Mouse (Mus musculus) layer of hippocampus, postnatal 14 days (tissue): ENCODE data around the gene Spata19. TPM values are rescaled to one million over a fixed set of nuclear protein-coding genes. Genes with fewer than 3 reads are reported as not detected.

Experiments
- DNase-seq, 2 experiments: peaks; one replicate each; pipeline ENCODE4 v3.0.0; 2021 to 2022; ENCODE audit warnings: low spot score in 2 of 2, mixed read lengths in 1 of 2
- long read RNA-seq, 2 experiments: library from polyadenylated mRNA; stranded (forward); transcript quantifications; one replicate each; pipeline ENCODE4 v2.0.0; 2021
- total RNA-seq, 2 experiments: library from RNA; stranded (reverse); gene quantifications; 2 replicates each; pipeline ENCODE4 v1.2.3; 2021

The Spata19 gene
- not detected for total RNA-seq
- long read RNA-seq, experiment 1 = 0 reads
- long read RNA-seq, experiment 2 = 0 reads

DNA sequence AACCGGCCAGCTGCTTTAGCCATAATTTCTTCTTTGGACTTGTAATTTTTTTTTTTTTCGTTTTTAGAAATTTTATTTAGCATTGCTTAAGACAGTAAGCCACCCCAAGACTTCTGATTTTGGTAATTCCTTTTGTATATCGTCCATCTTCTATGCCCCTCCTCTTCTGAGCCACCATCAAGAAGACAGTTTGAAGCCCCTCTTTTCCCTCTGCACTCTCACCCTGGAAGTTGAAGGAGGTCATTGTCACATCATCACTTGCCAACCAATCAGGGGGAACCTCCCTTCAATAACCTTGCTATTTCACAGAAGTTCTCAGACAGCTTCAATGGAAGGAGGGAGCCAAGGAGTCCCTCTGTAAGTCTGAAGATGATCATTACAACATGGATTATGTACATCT is at the start of gene Spata19:
Gene Spata19 (plus strand): TSS at position 301 of the 400 bp plus-strand sequence.
- DNase-seq = no peak

DNA sequence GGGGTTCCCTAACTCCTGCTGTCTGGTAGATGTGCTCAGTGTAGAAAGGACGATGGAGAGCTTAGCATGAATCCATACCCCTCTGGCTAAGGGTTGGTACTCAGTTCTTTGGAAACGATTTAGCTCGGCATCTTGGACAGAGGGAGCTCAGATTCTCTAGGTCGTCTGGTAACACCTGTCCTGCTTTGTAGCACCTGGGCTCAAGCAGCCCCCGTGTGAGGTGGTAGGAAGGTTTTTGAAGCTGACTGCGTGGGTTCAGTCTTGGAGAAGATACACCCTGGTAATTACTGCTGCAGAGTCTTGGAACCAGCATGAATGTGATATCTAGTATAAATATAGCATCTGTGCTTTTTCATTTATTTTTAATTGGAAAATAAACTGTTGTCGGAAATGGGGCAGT is 43.5 kb upstream of the Spata19 start:
- DNase-seq = no peak

DNA sequence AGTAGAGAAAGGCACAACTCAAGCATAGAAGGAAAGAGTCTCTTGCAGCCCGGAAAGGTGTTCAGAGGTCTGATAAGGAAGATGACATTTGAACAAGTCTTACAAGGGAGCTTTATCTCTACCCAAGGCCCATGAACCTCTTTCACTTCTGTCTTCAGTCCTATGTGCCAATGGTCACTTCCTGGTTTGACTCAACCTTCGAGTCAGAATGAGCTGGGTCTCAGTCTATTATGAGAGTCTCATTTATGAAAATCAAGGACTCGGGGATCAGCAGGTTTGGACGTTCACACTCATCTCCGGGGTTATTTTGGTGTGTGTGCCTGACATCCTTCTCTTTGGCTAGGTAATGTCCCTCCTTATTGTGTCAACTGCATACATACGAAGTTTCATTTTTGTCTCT is 38.7 kb upstream of the Spata19 start:
- DNase-seq = no peak

DNA sequence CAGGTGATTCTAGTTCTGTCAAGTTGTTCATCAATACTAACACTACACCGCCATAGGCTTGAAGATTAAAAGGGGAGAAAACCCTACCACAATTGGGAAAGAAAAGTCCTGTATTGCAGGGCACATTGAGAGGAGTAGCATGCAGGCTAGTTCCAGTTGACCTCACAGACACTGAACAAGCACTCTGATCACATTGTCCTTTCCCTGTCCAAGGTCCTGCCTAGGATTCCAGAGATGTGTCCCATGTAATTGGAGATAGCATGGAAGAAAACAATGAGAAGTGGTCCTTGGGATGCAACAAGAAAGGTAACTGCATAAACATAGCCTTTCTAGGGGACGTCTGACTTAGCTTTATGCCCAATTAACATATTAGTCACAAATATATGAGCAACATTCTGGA is 29.4 kb upstream of the Spata19 start:
- no peak for DNase-seq

DNA sequence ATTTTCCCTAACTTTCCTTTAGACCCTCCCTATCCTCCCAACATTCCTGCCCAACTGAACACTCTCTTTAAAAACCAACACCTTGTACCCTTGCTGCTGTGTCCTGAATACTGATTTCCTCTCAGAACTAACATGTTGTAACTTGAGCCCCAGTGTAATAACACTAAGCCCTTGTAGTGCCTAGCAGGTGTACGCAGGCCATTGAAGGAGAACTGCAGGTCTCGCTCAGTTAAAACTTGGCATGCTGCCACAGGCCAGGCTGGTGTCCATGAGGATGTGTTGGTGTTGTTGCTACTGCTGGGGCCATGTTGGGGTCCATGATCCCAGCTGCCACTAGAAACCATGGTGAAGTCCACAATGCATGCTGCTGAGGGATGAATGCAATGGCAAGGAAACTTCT is 27.5 kb upstream of the Spata19 start:
- no peak for DNase-seq

DNA sequence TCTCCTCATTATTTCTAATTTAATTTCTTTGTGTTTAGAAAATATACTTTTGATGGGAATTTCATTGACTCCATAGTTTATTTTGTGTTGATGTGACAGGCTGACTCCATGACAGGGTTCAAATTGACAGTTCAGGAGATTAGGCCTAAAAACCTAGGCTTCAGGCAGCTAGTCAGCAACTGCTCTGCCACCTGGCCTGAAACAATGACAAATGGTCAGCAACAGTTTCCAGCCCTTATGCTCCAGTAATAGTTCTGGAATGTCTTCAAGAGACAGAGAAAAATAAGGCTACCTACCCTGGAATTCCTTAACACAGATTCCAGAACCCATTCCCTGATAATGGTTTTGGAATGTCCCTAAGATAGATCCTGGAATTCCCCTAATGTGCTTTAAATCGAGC is 20.9 kb upstream of the Spata19 start:
- DNase-seq = no peak

DNA sequence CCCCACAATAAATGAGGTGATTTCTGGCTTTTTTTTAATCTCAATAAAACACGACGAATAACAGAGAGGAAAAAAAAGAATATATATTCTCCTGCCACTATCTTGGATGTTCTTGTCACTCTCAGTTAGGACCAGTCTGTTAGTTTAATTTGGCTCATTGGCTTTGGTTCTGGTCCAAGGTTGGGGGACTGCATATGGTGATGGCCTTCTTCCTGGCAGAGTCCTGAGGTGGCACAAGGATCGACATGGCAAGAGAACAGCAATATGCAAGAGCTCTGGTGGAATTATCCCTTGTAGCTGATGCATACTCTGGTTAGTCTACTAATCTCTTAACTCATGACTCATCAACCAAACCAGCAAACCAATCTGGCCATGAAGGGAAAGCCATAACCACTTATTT is 9.6 kb upstream of the Spata19 start:
- DNase-seq = no peak

DNA sequence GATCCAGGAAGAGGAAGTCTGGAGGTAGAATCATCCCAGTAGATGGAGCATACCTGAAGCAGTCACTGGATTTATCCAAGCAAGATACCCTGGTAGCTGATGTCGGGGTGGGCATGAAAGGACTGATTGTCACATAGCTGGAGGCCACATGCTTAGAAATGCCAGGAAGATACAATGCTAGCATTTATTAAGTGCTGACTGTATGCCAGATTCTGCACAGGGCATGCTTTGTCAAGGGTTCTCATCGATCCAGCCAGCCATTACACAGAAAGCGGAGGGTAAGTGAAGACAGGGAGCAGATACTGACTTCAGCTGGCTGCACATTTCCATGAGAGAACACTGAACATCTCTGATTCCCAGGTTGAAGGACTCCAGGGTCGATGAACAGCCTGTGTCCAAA is 4.6 kb downstream of the Spata19 start:
- DNase-seq = peak in 1 of 2 experiments; percentile 37

DNA sequence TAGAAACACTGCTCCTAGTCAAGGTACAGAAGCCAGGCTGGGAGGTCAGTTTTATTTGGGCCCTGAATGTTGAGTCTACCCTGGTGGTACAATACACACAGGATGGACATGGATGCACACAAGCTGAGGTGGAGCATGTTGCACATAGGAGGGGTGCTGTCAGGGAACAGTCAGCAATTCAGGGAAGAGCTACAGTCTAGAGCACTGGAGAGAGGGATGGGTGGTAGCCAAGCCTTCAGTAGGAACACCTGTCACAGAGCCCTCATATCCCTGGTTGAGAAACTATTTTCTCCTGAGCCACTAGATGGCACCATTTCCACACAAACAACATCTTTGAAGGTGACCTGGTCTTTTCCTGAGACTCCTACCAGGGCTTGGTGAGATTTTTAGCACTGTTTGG is 13.1 kb downstream of the Spata19 start:
- DNase-seq = peak; percentile 42 to 75

DNA sequence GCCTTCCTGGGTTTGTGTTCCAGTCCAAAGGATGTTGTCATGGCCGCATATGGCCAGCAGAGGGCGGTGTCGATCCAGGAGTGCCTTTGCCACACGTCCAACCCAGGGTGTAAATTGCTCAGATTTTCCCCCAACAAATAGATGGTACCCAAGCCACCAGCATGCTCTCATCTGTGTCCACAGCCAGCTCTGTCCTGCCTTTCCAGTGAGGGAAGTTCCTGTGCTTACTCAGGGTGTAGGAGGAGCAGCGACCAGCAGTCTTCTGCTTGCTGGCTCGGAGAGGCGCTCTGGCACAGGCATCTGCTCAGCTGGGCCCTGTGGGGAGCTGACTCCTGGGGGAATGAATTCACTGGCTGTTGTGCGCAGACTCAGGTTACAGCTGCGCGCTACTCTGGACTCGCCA is 17.5 kb downstream of the Spata19 start:
- DNase-seq = peak; percentile 81 to 82

DNA sequence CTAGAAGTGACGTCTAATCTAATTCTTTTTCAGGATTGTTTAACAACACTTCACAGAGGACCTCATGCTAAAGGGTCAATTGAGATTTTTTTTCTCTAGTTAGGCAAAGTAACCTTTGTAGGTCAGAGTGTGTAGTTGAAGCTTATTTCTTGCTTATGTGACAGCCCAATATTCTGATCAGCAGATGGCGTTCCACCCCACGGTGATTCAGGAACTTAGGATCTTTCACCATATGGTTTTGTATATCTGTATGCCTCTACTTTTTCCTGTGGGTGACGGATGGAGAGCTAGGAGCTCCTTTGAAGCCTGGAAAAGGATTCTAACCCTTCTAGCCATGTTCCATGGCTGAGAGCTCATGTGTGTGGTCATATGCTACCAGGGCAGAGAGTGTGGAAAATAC is 27.9 kb downstream of the Spata19 start:
- DNase-seq = no peak

DNA sequence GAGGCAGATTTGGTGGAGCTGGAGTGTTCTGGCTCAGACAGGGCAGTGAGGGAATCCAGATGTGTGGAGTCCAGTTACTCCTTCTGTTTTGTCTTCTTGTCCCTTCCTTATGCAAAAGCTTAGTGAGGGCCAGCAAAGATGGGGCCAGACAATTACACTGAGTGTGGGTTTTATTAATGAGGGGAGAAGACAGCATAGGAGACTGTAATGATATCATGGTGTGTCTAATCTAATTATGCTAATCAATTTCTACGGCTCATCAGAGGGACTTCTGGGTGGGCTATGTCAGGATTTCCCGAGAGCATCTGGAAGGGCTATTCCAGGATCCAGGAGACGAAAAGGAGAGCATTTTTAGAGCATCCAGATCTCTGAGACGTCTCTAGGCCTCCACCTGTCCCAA is 32.0 kb downstream of the Spata19 start:
- DNase-seq = no peak

DNA sequence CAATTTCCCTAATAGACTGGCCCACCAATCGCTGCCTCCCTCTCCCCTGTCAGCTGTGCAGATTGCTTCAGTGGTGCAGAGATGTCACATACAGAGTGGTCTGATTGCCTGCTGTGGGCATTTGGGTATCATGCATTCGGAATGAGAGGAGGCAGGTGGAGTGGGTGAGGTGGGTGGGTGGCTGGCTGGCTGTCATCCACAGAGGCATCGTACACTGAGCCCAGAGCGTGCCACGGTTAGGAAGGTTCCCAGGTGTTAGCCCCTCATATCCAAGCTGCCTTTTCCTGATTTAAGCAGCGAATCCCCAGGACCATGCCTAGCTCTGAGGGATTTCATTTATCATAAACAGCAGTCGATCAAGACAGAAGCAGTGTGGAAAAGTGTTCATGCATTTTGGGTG is 36.7 kb downstream of the Spata19 start:
- no peak for DNase-seq

DNA sequence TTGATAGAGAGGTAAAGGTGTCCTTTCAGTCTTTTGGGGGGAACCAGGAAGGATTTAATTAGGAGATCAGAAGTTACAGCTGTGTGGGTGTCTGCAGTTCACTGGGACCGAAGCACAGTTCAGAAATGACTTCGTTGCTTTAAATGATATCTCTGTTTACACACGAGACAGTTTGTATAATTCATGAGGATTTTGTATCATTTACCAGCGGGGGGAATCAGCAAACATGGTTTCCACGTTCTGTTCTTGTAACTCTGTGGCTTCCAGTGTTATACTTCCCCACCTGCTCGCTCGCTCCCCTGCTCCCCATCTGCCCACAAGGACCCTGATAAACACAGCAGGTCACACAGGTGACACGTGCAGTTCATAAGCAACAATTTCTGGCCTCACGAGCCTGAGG is 39.3 kb downstream of the Spata19 start:
- DNase-seq = no peak

DNA sequence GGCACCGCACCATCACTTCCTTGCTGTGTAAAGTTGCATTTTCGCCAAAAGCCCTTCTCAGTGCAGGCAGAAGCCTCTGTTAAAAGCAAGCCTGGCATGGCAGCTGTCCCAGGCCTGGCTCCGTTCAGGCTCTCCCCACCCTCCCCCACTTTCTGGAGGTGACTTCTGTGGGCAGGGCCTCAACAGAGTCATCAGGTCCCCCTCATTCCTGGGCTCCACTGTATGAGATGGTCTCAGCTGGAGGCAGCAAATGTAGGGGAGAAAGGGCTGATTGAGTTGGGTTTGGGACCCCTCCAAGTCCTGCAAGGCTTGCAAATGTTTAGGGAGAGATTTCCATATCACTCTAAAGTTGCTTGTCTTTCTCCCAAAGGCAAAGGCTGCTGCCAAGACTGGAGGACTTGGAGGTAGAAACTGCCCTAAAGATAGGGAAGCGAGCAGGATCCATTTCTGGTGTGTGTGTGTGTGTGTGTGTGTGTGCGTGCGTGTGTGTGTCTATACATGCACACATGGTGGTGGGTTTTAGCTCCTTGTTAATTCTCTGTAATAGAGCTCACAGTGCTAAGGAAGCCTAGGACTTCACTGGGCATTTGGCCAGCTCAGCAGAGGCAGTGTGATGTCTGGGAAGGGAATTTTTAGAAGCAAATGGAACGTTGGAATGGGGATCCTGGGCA is 40.9 kb downstream of the Spata19 start:
- peak; percentile 20 to 51 for DNase-seq

DNA sequence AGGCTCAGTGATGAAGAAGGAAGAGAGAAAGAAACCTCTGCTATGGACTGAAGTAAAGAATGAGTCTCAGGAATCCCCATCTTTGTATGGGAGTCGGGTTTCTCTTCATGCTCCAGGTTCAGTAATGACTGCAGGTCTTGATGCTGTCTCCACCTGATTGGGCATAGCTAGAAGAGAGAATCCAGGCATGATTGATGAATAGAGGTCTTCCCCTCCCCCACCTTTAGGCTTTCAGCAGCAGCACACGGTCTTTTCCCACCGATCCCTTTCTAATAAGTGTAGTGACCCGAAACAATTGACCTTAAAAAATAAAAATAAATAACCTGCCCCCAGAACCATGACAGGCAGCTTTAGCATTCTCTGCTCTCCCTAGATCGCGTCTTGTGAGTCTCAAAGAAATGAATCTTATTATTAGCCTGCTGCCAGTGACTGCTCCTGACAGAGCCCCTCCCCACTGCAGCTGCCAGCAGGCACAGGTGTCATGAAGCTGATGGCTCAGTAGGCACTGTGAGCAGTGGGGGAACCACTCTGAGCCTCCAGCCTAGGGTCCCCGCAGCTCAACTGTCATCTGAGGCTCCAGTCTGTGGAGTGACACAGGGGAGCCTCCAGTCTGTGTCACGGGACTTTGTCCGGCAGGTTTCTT is 53.3 kb downstream of the Spata19 start:
- DNase-seq = no peak

Other genes starting within 250 kb of the Spata19 start
- 10 to 100 TPM; 30.1 to 31.3 TPM for gene Jam3, start 241.4 kb upstream of the Spata19 start, total RNA-seq
- gene Igsf9b, start 97.6 kb upstream of the Spata19 start, total RNA-seq = 10 to 100 TPM; 54.8 to 69.7 TPM